Mouse (Mus musculus): ENCODE data around the gene Chd3. TPM values are rescaled to one million over a fixed set of nuclear protein-coding genes. Genes with fewer than 3 reads are reported as not detected.

The Chd3 gene
- polyA plus RNA-seq, 1 experiment from 2014 or later: 5.7 TPM

- WGBS (ENCODE audit: insufficient replicate concordance): 71% methylated on average over 10 of the region's 10 CpGs
Observed at GRCm38 (mm10) chr11:69382478-69383105, 13.4 kb upstream of the Chd3 start.

DNA sequence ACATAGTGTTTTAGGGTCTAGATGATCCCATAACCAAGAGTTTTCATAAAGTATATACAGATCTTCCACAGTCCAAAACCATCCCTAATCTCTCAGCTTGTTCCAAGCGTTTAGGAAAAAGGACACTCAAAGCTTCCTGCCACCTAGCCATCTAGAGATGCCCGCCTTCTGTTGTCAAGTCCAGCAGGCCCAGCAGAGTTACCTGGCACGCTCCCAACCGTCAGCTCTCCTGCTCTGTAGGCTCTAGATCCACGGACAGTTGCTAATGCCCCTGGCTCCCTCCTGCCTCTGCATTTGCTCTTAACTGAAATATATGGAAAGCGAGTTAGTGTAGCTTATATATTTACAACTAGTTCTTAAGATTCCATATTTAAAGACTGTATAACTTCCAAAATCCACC, 12.2 kb upstream of the Chd3 start:
- Histone ChIP-seq H3K9ac (ENCODE audit: low read depth, low read length) (no peak overlapping the region), H3K36me3 (ENCODE audit: control insufficient read depth, insufficient read depth) (no peaks in the 10 kb centered on the region), H3K27ac (ENCODE audit: low read length) (no peak overlapping the region), H3K27me3 (ENCODE audit: control insufficient read depth, insufficient read depth, low read depth, low read length) (no peaks in the 10 kb centered on the region), H3K4me2 (ENCODE audit: low read depth, low read length) (no peak overlapping the region), H3K4me3 (ENCODE audit: low read depth, low read length) (no peak overlapping the region), H3K9me3 (replicated peaks; ENCODE audit: control insufficient read depth, low read length) (no peaks in the 10 kb centered on the region), H3K4me1 (ENCODE audit: control insufficient read depth, low read depth, low read length) (no peaks in the 10 kb centered on the region; the same call in 1 of the 2 replicates)
- WGBS (ENCODE audit: insufficient replicate concordance): 64% methylated on average over 6 of the region's 6 CpGs
- no peak for ATAC-seq (ENCODE audit: low read depth)

More at GRCm38 (mm10) chr11:69382478-69383105, 13.4 kb upstream of the Chd3 start:
- Histone ChIP-seq H3K4me3 (ENCODE audit: low read depth, low read length) (no peak overlapping the region), H3K9me3 (replicated peaks; ENCODE audit: control insufficient read depth, low read length) (no peaks in the 10 kb centered on the region), H3K27ac (ENCODE audit: low read length) (no peak overlapping the region), H3K9ac (ENCODE audit: low read depth, low read length) (no peak overlapping the region), H3K36me3 (ENCODE audit: control insufficient read depth, insufficient read depth) (no peaks in the 10 kb centered on the region), H3K4me2 (ENCODE audit: low read depth, low read length) (no peak overlapping the region), H3K4me1 (ENCODE audit: control insufficient read depth, low read depth, low read length) (no peaks in the 10 kb centered on the region; the same call in 1 of the 2 replicates), H3K27me3 (ENCODE audit: control insufficient read depth, insufficient read depth, low read depth, low read length) (no peaks in the 10 kb centered on the region)
- ATAC-seq (ENCODE audit: low read depth): no peak

DNA sequence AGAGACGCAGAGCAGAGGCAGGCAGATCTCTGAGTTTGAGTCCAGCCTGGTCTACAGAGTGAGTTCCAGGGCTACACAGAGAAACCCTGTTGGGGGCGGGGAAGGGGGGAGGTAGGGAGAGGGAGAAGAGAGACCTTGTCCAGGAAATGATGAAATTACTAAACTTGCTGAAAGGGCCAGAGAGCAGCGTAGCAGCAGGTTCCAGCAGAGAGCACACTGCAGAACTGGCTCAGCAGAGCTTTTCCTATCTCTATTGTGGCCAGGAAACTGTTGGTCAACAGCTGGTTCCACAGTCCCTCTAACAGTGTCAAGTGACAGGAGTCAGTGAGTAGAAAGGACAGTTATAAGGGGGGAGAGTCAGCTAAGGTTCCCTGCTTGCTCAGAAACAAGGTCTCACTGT, 10.4 kb upstream of the Chd3 start:
- Histone ChIP-seq H3K9me3 (replicated peaks; ENCODE audit: control insufficient read depth, low read length) (no peaks in the 10 kb centered on the region), H3K4me3 (ENCODE audit: low read depth, low read length) (no peak overlapping the region), H3K27ac (ENCODE audit: low read length) (peak overlapping the region; percentile 60), H3K36me3 (ENCODE audit: control insufficient read depth, insufficient read depth) (no peaks in the 10 kb centered on the region), H3K4me1 (ENCODE audit: control insufficient read depth, low read depth, low read length) (no peaks in the 10 kb centered on the region; the same call in 1 of the 2 replicates), H3K4me2 (ENCODE audit: low read depth, low read length) (no peak overlapping the region), H3K27me3 (ENCODE audit: control insufficient read depth, insufficient read depth, low read depth, low read length) (no peaks in the 10 kb centered on the region), H3K9ac (ENCODE audit: low read depth, low read length) (no peak overlapping the region)
- ATAC-seq (ENCODE audit: low read depth): peak; percentile 28
- WGBS (ENCODE audit: insufficient replicate concordance): 37% methylated on average over 3 of the region's 3 CpGs

- H3K9ac ChIP-seq (ENCODE audit: low read depth, low read length): no peak overlapping the region
- no peaks in the 10 kb centered on the region for H3K27me3 ChIP-seq (ENCODE audit: control insufficient read depth, insufficient read depth, low read depth, low read length)
- WGBS (ENCODE audit: insufficient replicate concordance): 47% methylated on average over 3 of the region's 3 CpGs
- peaks cover 16% of the 10 kb centered on the region for H3K4me1 ChIP-seq (ENCODE audit: control insufficient read depth, low read depth, low read length)
- peak overlapping the region; percentile 62 for H3K27ac ChIP-seq (ENCODE audit: low read length)
- peak; percentile 59 for ATAC-seq (ENCODE audit: low read depth)
- no peak overlapping the region for H3K4me3 ChIP-seq (ENCODE audit: low read depth, low read length)
- no peak overlapping the region for H3K4me2 ChIP-seq (ENCODE audit: low read depth, low read length)
- H3K9me3 ChIP-seq (replicated peaks; ENCODE audit: control insufficient read depth, low read length): no peaks in the 10 kb centered on the region
- no peaks in the 10 kb centered on the region for H3K36me3 ChIP-seq (ENCODE audit: control insufficient read depth, insufficient read depth)
Observed at GRCm38 (mm10) chr11:69377766-69378165, 8.6 kb upstream of the Chd3 start.

- no peak overlapping the region for H3K9ac ChIP-seq (ENCODE audit: low read depth, low read length)
- no peak for ATAC-seq (ENCODE audit: low read depth)
- H3K4me2 ChIP-seq (ENCODE audit: low read depth, low read length): no peak overlapping the region
- H3K4me1 ChIP-seq (ENCODE audit: control insufficient read depth, low read depth, low read length): peaks cover 38% of the 10 kb centered on the region
- no peak overlapping the region for H3K4me3 ChIP-seq (ENCODE audit: low read depth, low read length)
- H3K27me3 ChIP-seq (ENCODE audit: control insufficient read depth, insufficient read depth, low read depth, low read length): peaks cover 7% of the 10 kb centered on the region; the same call in 1 of the 2 replicates
- H3K36me3 ChIP-seq (ENCODE audit: control insufficient read depth, insufficient read depth): no peaks in the 10 kb centered on the region
- no peak overlapping the region for H3K27ac ChIP-seq (ENCODE audit: low read length)
- no peaks in the 10 kb centered on the region for H3K9me3 ChIP-seq (replicated peaks; ENCODE audit: control insufficient read depth, low read length)
- WGBS (ENCODE audit: insufficient replicate concordance): 80% methylated on average over 4 of the region's 4 CpGs
Observed at GRCm38 (mm10) chr11:69375646-69376045, 6.4 kb upstream of the Chd3 start.

GRCm38 (mm10) chr11:69373223-69373965, 4.2 kb upstream of the Chd3 start:
- Histone ChIP-seq H3K4me1 (ENCODE audit: control insufficient read depth, low read depth, low read length) (peaks cover 38% of the 10 kb centered on the region), H3K4me2 (ENCODE audit: low read depth, low read length) (peak overlapping the region; percentile 82), H3K27ac (ENCODE audit: low read length) (peak overlapping the region; percentile 92), H3K9me3 (replicated peaks; ENCODE audit: control insufficient read depth, low read length) (no peaks in the 10 kb centered on the region), H3K27me3 (ENCODE audit: control insufficient read depth, insufficient read depth, low read depth, low read length) (peaks cover 24% of the 10 kb centered on the region), H3K36me3 (ENCODE audit: control insufficient read depth, insufficient read depth) (no peaks in the 10 kb centered on the region), H3K9ac (ENCODE audit: low read depth, low read length) (peak overlapping the region; percentile 59), H3K4me3 (ENCODE audit: low read depth, low read length) (peak overlapping the region; percentile 45)
- 53% methylated on average over 16 of the region's 16 CpGs for WGBS (ENCODE audit: insufficient replicate concordance)
- peak; percentile 91 for ATAC-seq (ENCODE audit: low read depth)

- Histone ChIP-seq H3K36me3 (ENCODE audit: control insufficient read depth, insufficient read depth) (no peaks in the 10 kb centered on the region), H3K9ac (ENCODE audit: low read depth, low read length) (no peak overlapping the region), H3K4me3 (ENCODE audit: low read depth, low read length) (peak overlapping the region; percentile 45), H3K9me3 (replicated peaks; ENCODE audit: control insufficient read depth, low read length) (no peaks in the 10 kb centered on the region), H3K27ac (ENCODE audit: low read length) (peak overlapping the region; percentile 92), H3K27me3 (ENCODE audit: control insufficient read depth, insufficient read depth, low read depth, low read length) (peaks cover 30% of the 10 kb centered on the region), H3K4me2 (ENCODE audit: low read depth, low read length) (peak overlapping the region; percentile 82), H3K4me1 (ENCODE audit: control insufficient read depth, low read depth, low read length) (peaks cover 44% of the 10 kb centered on the region)
- peak; percentile 6; the same call in 1 of the 2 replicates for ATAC-seq (ENCODE audit: low read depth)
- 46% methylated on average over 3 of the region's 3 CpGs for WGBS (ENCODE audit: insufficient replicate concordance)
Observed at GRCm38 (mm10) chr11:69372780-69373170, 3.6 kb upstream of the Chd3 start.

DNA sequence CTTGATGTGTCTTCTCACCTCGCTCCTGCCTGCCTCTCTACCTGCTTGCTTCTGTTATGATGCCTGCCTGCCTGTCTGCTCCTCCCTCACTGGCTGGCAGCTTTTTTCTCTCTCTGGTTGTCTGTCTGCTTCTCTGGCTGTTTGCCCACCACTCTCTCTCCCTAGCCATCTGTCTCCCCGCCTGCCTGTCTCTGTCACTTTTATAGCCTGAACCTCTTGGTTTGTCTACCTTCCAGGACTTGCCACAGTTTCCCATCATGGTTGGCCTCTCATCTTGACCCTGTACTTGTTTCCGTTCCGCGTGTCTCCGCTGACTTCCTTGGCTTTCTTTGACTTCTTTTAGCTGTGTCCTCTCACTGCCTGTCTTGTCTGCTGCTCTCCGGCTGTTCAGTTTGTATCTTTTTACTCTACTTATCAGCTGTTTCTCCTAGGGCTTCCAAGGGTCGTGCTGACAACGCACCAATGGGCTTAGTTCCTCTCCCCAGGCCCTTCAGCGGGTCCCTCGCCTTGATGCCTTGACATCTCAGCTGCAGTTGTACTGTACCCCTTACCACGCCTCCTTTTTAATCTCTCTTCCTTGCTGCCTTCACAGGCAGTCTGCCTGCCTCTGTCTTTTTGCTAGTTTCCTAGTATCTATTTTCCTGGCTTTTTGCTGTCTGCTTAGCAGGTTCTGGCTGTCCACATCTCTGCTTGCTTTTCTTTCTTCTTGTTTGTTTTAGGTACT, 3.0 kb upstream of the Chd3 start:
- H3K9ac ChIP-seq (ENCODE audit: low read depth, low read length): no peak overlapping the region
- H3K4me3 ChIP-seq (ENCODE audit: low read depth, low read length): peak overlapping the region; percentile 45; the same call in 1 of the 2 replicates
- no peak for ATAC-seq (ENCODE audit: low read depth)
- H3K27ac ChIP-seq (ENCODE audit: low read length): peak overlapping the region; percentile 92
- no peaks in the 10 kb centered on the region for H3K36me3 ChIP-seq (ENCODE audit: control insufficient read depth, insufficient read depth)
- peak overlapping the region; percentile 82; the same call in 1 of the 2 replicates for H3K4me2 ChIP-seq (ENCODE audit: low read depth, low read length)
- H3K4me1 ChIP-seq (ENCODE audit: control insufficient read depth, low read depth, low read length): peaks cover 50% of the 10 kb centered on the region
- no peaks in the 10 kb centered on the region for H3K9me3 ChIP-seq (replicated peaks; ENCODE audit: control insufficient read depth, low read length)
- H3K27me3 ChIP-seq (ENCODE audit: control insufficient read depth, insufficient read depth, low read depth, low read length): peaks cover 35% of the 10 kb centered on the region
- 46% methylated on average over 12 of the region's 12 CpGs for WGBS (ENCODE audit: insufficient replicate concordance)

Data from liver, embryonic 16.5 days (tissue).